Mouse (Mus musculus) intestine, embryonic 14.5 days (tissue): ENCODE data around the gene Smarcb1. TPM values are rescaled to one million over a fixed set of nuclear protein-coding genes. Genes with fewer than 3 reads are reported as not detected.

Experiments used
- ATAC-seq: fragments of 200-750 bp; cut with Nextera tagmentation; replicated peaks from 2 replicates; pipeline ENCODE4 v1.8.0; 2017; ENCODE audit warnings: low read depth, moderate number of reproducible peaks, moderate TSS enrichment, moderate library complexity; ENCODE audit not compliant: low FRiP score, low TSS enrichment
- DNase-seq: peaks from one replicate; pipeline ENCODE4 v3.0.0-alpha.2; 2018; ENCODE audit warnings: low spot score
- H3K27ac ChIP-seq: fragments of 300-500 bp; sonication (generic); 2 replicates; pipeline ENCODE4 v1.5.1; 2014; ENCODE audit warnings: low read depth, mild to moderate bottlenecking, control low read depth
- H3K27me3 ChIP-seq: fragments of 300-500 bp; sonication (generic); replicated peaks from 2 replicates; pipeline ENCODE4 v1.6.1; 2014; ENCODE audit warnings: low read length, control low read depth; ENCODE audit not compliant: control insufficient read depth, insufficient read depth
- H3K36me3 ChIP-seq: fragments of 300-500 bp; sonication (generic); 2 replicates; pipeline ENCODE4 v1.6.1; 2014; ENCODE audit warnings: low read length, control low read depth; ENCODE audit not compliant: control insufficient read depth, insufficient read depth
- H3K4me1 ChIP-seq: fragments of 300-500 bp; sonication (generic); replicated peaks from 2 replicates; pipeline ENCODE4 v1.6.1; 2014; ENCODE audit warnings: low read length, control low read depth, mixed read lengths; ENCODE audit not compliant: control insufficient read depth, insufficient read depth
- H3K4me2 ChIP-seq: fragments of 300-500 bp; sonication (generic); 2 replicates; pipeline ENCODE4 v1.6.1; 2014; ENCODE audit warnings: low read length
- H3K4me3 ChIP-seq: fragments of 300-500 bp; sonication (generic); 2 replicates; pipeline ENCODE4 v1.5.1; 2014; ENCODE audit warnings: low read depth, low read length, control low read depth, mixed read lengths
- H3K9ac ChIP-seq: fragments of 300-500 bp; sonication (generic); 2 replicates; pipeline ENCODE4 v1.6.1; 2014; ENCODE audit warnings: mild to moderate bottlenecking, low read length
- H3K9me3 ChIP-seq: fragments of 300-500 bp; sonication (generic); 2 replicates; pipeline ENCODE4 v1.6.1; 2016; ENCODE audit warnings: low read length, control low read depth; ENCODE audit not compliant: control insufficient read depth
- WGBS: fragments of 180-500 bp; shearing (Covaris S2); extraction: QIAGEN DNeasy Blood & Tissue Kit; methylation state at CpG from one replicate; pipeline ENCODE4 v1.1.7; 2014; 5-methylcytosine and 5-hydroxymethylcytosine counted together
- polyA plus RNA-seq: library from polyadenylated mRNA; unstranded; fragments of >200 nt; fragmentation: Nextera tagmentation; extraction: Ambion mirVana; gene quantifications from 2 replicates; pipeline ENCODE4 v1.2.1, GENCODE M21; 2014

Smarcb1 gene
- polyA plus RNA-seq, 1 experiment from 2014 or later, result 189 TPM

- Histone ChIP-seq H3K9me3 (no peaks in the 10 kb centered on the region), H3K27me3 (no peaks in the 10 kb centered on the region), H3K4me1 (peaks cover 12% of the 10 kb centered on the region), H3K4me2 (no peak overlapping the region), H3K4me3 (no peak overlapping the region), H3K9ac (no peak overlapping the region), H3K36me3 (no peaks in the 10 kb centered on the region), H3K27ac (no peak overlapping the region)
- DNase-seq, result no peak
- ATAC-seq, result no peak
- WGBS, result 36% methylated on average over 3 of the region's 3 CpGs
Measured at GRCm38 (mm10) chr10:75848382-75848781, 73.0 kb downstream of the Smarcb1 start.

Other genes with a start within 250 kb of the Smarcb1 start
- gene Cabin1, start 157.3 kb downstream of the Smarcb1 start, polyA plus RNA-seq, result 39.7 and 47.2 TPM in 2 replicates
- gene Ddt, start 148.2 kb downstream of the Smarcb1 start, polyA plus RNA-seq, result 57.4 and 64.9 TPM in 2 replicates
- not detected in 2 replicates for gene Gm20441, start 140.7 kb downstream of the Smarcb1 start, polyA plus RNA-seq
- gene Gstt3, start 140.2 kb downstream of the Smarcb1 start, polyA plus RNA-seq, result 28.0 and 28.7 TPM in 2 replicates
- 11.4 and 11.6 TPM in 2 replicates for gene Gstt1, start 123.0 kb downstream of the Smarcb1 start, polyA plus RNA-seq
- gene Gstt4, start 99.1 kb downstream of the Smarcb1 start, polyA plus RNA-seq, result not detected in 2 replicates
- 39.6 and 41.3 TPM in 2 replicates for gene Gstt2, start 84.2 kb downstream of the Smarcb1 start, polyA plus RNA-seq
- gene Mif, start 61.4 kb downstream of the Smarcb1 start, polyA plus RNA-seq, result 3,019 and 3,193 TPM in 2 replicates
- 2.2 and 2.6 TPM in 2 replicates for gene Derl3, start 28.2 kb downstream of the Smarcb1 start, polyA plus RNA-seq
- gene Chchd10, start 11.5 kb upstream of the Smarcb1 start, polyA plus RNA-seq, result 82.3 and 123 TPM in 2 replicates
- 40.9 and 56.8 TPM in 2 replicates for gene Mmp11, start 14.9 kb upstream of the Smarcb1 start, polyA plus RNA-seq
- gene Gm867, start 19.1 kb upstream of the Smarcb1 start, polyA plus RNA-seq, result not detected in 2 replicates
- 0.73 TPM in 1 of 2 replicates, not detected in the other for gene Vpreb3, start 21.4 kb upstream of the Smarcb1 start, polyA plus RNA-seq
- not detected in 2 replicates for gene Gm5134, start 32.9 kb upstream of the Smarcb1 start, polyA plus RNA-seq
- gene Zfp280b, start 111.0 kb upstream of the Smarcb1 start, polyA plus RNA-seq, result 25.2 and 26.7 TPM in 2 replicates
- not detected in 2 replicates for gene Slc5a4b, start 189.3 kb upstream of the Smarcb1 start, polyA plus RNA-seq
- gene Slc5a4a, start 225.8 kb upstream of the Smarcb1 start, polyA plus RNA-seq, result 0.16 TPM in 1 of 2 replicates, not detected in the other